Mouse (Mus musculus) bone marrow, adult 2 months (tissue): ENCODE measurements around the gene Vps26c. TPM values are rescaled to one million over a fixed set of nuclear protein-coding genes. Genes with fewer than 3 reads are reported as not detected.
"Not testable (repeated sequence)": the region's sequence is repeated elsewhere in the genome, so short reads cannot be mapped to it uniquely, and the experiment has no call there.

Experiments
- H3K27ac ChIP-seq: fragments of 200-500 bp; 2 replicates; pipeline ENCODE4 v1.5.1; 2012; ENCODE audit warnings: low read depth, mild to moderate bottlenecking, control low read depth, inconsistent platforms, low read length; ENCODE audit not compliant: control insufficient read depth, poor library complexity, insufficient read depth
- H3K4me1 ChIP-seq: fragments of 200-500 bp; 2 replicates; pipeline ENCODE4 v1.6.1; 2011; ENCODE audit warnings: low read length; ENCODE audit not compliant: control insufficient read depth, insufficient read depth
- H3K4me3 ChIP-seq: fragments of 200-500 bp; replicated peaks from 2 replicates; pipeline ENCODE3; 2011; ENCODE audit warnings: mild to moderate bottlenecking, low read depth, low read length, control low read depth; ENCODE audit not compliant: control insufficient read depth
- CTCF ChIP-seq: fragments of 200-500 bp; IDR thresholded peaks from 2 replicates; pipeline ENCODE4 v1.5.1; 2011; ENCODE audit warnings: low read length, control low read depth; ENCODE audit not compliant: control insufficient read depth, insufficient read depth
- POLR2A ChIP-seq: fragments of 200-500 bp; IDR thresholded peaks from 2 replicates; pipeline ENCODE4 v1.6.1; 2011; ENCODE audit warnings: low read depth, mild to moderate bottlenecking, control low read depth, low read length, borderline replicate concordance; ENCODE audit not compliant: control insufficient read depth
- WGBS: fragments of 180-500 bp; shearing (Covaris S2); methylation state at CpG from one replicate; pipeline ENCODE4 v1.1.7; 2018; 5-methylcytosine and 5-hydroxymethylcytosine counted together
- polyA plus RNA-seq: library from polyadenylated mRNA; stranded (reverse); fragments of >200 nt; gene quantifications from 2 replicates; pipeline ENCODE4 v1.2.4, GENCODE M21; 2011; ENCODE audit warnings: low replicate concordance; ENCODE audit not compliant: missing spikeins, insufficient read depth, insufficient read length

Vps26c gene
- polyA plus RNA-seq, 1 experiment, result 11.4 TPM

DNA sequence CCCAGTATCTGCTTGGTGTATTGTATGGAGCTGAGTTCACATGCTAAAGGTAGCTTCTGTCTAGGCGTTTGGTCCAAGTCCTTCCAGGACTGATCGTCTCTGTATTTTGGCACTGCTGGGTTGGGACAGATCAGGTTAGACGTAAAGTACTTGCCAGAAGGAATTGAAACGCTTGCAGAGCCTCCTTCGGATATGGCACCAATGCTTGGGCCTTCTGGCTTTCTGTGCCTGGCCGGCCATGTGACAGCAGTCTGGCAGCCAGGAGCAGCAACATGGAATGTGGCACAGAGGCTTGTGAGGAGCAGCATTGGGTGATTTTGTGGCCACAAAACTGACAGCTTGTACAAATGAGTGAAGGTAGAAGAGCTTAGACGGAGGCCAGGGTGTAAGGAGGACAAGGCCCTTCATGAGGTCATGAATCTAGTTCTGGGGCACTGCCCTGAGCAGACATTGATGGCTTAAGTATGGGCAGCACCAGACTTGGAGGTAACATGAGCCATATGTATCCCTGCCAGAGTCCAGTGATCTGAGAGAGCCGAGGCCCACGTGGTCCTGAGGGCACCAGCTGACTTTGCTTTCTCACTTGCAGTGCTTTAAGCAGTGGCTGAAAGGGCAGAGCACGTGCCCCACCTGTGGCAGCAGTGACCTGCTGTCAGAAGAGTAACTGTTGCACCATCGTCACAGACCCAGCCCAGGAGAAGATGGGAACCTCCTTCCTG, 59.1 kb downstream of the Vps26c start:
- H3K4me1 ChIP-seq, result no peaks in the 10 kb centered on the region
- H3K27ac ChIP-seq, result no peak overlapping the region
- WGBS, result 85% methylated on average over 11 of the region's 11 CpGs
- no peak for TF ChIP-seq CTCF
- no peak for TF ChIP-seq POLR2A
- H3K4me3 ChIP-seq, result no peak overlapping the region

DNA sequence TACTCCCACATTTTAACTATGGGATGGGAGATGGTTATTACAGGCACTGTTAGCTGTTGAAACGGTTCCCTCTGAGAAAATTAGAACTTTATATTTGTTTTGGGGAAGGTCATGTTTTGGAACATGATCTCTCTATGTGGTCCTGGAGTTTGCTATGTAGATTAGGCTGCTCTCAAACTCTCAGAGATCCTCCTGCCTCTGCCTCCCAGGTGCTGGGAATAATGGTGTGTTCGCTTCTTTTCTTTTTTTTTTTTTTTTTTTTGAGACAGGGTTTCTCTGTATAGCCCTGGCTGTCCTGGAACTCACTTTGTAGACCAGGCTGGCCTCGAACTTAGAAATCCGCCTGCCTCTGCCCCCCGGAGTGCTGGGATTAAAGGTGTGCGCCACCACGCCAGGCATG, 60.3 kb downstream of the Vps26c start:
- WGBS, result 88% methylated on average over 7 of the region's 7 CpGs

DNA sequence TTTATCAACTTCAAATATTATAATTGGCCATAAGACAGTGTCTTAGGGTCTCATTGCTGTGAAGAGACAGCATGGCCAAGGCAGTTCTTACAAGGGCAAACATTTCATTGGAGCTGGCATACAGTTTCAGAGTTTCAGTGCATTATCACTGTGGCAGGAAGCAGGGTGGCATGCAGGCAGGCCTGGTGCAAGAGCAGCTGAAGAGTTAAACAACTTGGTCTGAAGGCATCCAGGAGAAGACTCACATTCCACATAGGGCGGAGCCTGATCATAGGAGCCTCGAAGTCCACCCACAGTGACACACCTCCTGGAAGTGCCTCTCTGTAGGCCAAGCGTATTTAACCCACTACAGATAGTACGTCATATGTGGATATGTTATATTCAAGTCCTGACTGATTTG, 60.7 kb downstream of the Vps26c start:
- 80% methylated on average over 4 of the region's 4 CpGs for WGBS
- no peak overlapping the region for H3K4me3 ChIP-seq
- H3K27ac ChIP-seq, result no peak overlapping the region
- no peaks in the 10 kb centered on the region for H3K4me1 ChIP-seq
- TF ChIP-seq POLR2A, result no peak
- no peak for TF ChIP-seq CTCF

More for the DNA sequence above, 60.3 kb downstream of the Vps26c start:
- H3K4me3 ChIP-seq, H3K4me1 ChIP-seq, H3K27ac ChIP-seq: not testable (repeated sequence)

DNA sequence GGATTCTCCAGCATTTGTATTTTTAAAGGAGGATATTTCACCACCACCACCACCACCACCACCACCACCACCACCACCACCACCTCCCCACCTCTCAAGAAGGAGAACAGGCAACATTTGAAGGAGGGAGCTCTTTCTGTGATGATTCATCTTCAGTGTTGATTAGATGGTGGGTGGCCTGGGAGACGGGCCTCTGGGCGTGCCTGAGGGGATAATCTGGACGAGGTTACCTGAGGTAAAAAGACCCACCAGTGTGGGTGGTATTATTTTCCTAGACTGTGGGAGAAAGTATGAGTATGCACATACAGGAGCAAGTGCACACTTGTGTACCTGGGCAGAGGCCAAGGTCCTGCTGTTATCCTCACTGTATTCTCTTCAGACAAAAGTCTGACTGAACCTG, 62.6 kb downstream of the Vps26c start:
- H3K4me3 ChIP-seq, result no peak overlapping the region
- WGBS, result 94% methylated on average over 3 of the region's 3 CpGs
- no peak overlapping the region for H3K27ac ChIP-seq
- TF ChIP-seq POLR2A, result no peak
- TF ChIP-seq CTCF, result no peak
- no peaks in the 10 kb centered on the region for H3K4me1 ChIP-seq

DNA sequence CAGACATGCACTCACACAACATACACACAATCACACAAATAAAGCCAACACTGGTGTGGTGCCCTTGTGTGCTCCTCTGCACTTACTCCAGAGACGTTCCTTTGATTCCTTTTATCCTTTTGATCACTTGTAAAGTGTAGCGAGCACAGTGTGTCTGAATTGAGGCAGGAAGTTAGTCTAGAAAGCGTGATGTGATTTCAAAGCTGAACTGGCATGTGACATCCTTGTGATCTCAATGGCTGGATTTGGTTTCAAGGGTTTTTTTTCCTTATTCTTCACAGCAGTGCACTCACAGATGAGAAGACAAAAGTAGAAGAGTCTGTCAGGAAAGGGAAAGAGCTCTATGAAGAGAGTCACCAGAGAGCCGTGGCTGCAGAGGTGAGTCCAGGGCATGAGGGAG, 72.5 kb downstream of the Vps26c start:
- no peak for TF ChIP-seq CTCF
- no peak for TF ChIP-seq POLR2A
- Histone ChIP-seq H3K4me3 (no peak overlapping the region), H3K27ac (no peak overlapping the region), H3K4me1 (no peaks in the 10 kb centered on the region)
- 84% methylated on average over 4 of the region's 4 CpGs for WGBS

DNA sequence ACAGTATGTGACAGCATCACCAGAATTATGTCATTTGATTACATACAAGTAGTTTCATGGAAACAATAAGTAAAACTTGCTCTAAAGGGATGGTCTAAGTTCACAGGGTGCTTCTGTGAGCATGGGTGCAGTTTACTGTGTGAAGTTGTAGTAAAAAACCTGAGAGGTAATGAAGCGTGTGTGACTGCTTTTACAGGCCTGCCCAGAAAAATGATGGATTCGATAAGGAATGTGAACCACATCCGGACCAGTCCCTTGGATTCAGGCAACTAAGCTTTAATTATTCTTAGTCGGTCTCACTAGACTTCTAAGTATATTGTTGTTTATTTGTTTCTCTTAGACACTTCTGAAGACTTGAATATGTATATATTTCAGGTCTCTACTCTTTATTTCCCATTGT, 73.9 kb downstream of the Vps26c start:
- Histone ChIP-seq H3K4me3 (no peak overlapping the region), H3K27ac (no peak overlapping the region), H3K4me1 (no peaks in the 10 kb centered on the region)
- TF ChIP-seq CTCF, result no peak
- TF ChIP-seq POLR2A, result no peak
- 82% methylated on average over 4 of the region's 4 CpGs for WGBS

DNA sequence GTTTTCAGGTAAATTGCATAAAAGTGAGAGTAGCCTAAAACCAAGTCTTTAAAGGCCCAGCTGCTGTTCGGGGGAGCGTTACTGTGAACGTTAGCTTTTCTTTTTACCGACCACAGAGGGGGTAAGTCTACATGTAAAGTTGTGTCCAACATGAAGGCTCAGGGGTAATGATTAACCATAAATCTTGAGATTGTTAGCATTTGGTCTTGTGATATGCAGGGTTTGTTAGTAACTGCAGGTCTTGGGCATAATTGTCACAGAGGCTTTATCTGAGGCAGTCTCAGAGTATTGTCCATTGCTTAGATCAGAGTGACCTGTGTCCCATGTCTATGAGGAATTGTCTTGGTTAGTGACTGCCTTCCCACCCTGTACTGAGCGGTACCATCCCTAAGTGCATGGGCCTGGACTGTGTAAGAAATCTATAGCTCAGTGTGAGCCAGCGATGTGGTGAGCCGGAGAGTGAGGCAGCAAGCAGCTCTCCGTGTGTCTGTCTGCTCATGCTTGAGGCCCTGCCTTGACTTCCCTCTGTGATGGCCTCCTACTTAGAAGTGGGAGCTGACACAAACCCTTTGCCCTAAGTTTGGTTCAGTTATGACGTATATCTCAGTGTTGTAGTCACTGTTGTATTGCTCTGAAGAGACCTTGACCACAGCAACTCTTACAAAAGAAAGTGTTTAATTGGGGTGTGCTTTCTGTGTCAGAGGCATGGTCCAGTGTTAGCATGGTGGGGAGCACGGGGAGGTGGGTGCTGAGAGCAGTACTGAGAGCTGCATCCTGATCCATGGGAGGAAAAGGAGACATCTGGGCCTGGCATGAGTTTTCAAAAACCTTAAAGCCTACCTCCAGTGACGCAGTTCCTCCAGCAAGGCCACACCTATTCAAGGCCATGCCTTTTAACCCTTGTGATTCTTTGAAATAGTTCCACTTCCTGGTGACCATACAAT, 74.8 kb downstream of the Vps26c start:
- no peak for TF ChIP-seq CTCF
- no peak for TF ChIP-seq POLR2A
- 86% methylated on average over 11 of the region's 11 CpGs for WGBS
- Histone ChIP-seq H3K27ac (no peak overlapping the region), H3K4me1 (no peaks in the 10 kb centered on the region), H3K4me3 (no peak overlapping the region)

DNA sequence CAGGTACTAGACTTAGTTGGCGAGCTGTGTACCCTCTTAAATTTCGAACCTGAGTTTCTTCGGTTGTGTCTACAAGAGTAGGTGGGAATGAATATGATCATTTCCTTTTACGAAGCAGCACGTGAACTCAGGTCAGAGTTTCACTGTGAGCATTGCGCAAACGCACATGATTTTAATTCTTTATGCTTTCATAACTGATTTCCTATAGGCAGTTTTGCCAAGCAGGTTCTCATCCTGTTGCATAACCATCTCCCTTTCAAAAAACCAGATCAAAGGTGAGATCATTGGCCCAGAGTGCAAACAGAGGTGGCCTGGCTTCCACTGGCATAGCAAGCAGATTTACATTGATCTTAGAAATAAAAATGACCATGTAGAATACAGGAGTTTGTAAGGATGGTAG, 77.0 kb downstream of the Vps26c start:
- no peak for TF ChIP-seq CTCF
- Histone ChIP-seq H3K4me1 (no peaks in the 10 kb centered on the region), H3K4me3 (no peak overlapping the region), H3K27ac (no peak overlapping the region)
- WGBS, result 59% methylated on average over 7 of the region's 7 CpGs

DNA sequence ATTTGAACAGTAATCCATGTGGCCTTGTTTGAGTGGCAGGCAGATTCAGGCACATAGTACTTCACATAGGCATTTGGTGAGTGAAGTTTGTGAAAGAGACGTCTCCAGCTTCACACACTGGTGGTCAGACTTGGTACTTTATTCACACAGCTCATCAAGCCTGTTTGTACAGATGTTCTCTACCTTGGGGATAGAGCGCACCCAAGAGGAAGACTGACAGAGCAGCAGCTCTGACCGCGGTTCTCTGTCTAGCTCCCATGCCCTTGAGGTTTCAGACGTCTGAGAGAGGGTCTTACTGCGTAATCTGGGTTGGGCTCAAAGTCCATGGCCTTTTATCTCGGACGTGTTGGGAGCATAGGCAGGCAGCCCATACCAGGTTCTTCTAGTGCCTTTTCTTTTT, 77.5 kb downstream of the Vps26c start:
- TF ChIP-seq CTCF, result peak; percentile 10; the same call in 1 of the 2 replicates
- TF ChIP-seq POLR2A, result no peak
- H3K4me3 ChIP-seq, result no peak overlapping the region
- no peaks in the 10 kb centered on the region for H3K4me1 ChIP-seq
- 76% methylated on average over 8 of the region's 8 CpGs for WGBS
- no peak overlapping the region for H3K27ac ChIP-seq

Other genes starting within 250 kb of the Vps26c start
- gene Hlcs, start 213.3 kb downstream of the Vps26c start, polyA plus RNA-seq, result 7.0 and 7.5 TPM in 2 replicates
- gene Ripply3, start 198.4 kb downstream of the Vps26c start, polyA plus RNA-seq, result 0.84 and 3.6 TPM in 2 replicates
- gene Ttc3, start 156.2 kb downstream of the Vps26c start, polyA plus RNA-seq, result 8.7 and 18.6 TPM in 2 replicates
- 11.1 and 13.0 TPM in 2 replicates for gene Pigp, start 155.0 kb downstream of the Vps26c start, polyA plus RNA-seq
- 15.7 and 21.2 TPM in 2 replicates for gene Dyrk1a, start 43.2 kb upstream of the Vps26c start, polyA plus RNA-seq